Mouse (Mus musculus) neural tube, embryonic 11.5 days (tissue): ENCODE data around the gene Hoxa7. TPM values are rescaled to one million over a fixed set of nuclear protein-coding genes. Genes with fewer than 3 reads are reported as not detected.

Source experiments
- ATAC-seq: fragments of 200-750 bp; cut with Nextera tagmentation; 2 replicates; pipeline ENCODE4 v1.8.0; 2017; ENCODE audit warnings: moderate number of reproducible peaks, mild to moderate bottlenecking, moderate TSS enrichment, moderate library complexity; ENCODE audit not compliant: insufficient read depth, low FRiP score, low TSS enrichment
- DNase-seq: peaks from one replicate; pipeline ENCODE4 v3.0.0-alpha.2; 2015; ENCODE audit warnings: low spot score
- H3K27ac ChIP-seq: fragments of 300-500 bp; sonication (generic); 2 replicates; pipeline ENCODE4 v1.5.1; 2014; ENCODE audit warnings: low read depth, mild to moderate bottlenecking, low read length
- H3K27me3 ChIP-seq: fragments of 300-500 bp; sonication (generic); 2 replicates; pipeline ENCODE4 v1.6.1; 2014; ENCODE audit warnings: mild to moderate bottlenecking, low read length, mixed read lengths; ENCODE audit not compliant: control insufficient read depth, insufficient read depth
- H3K36me3 ChIP-seq: fragments of 300-500 bp; sonication (generic); 2 replicates; pipeline ENCODE4 v1.6.1; 2014; ENCODE audit warnings: mild to moderate bottlenecking, low read length, moderate library complexity, mixed read lengths; ENCODE audit not compliant: control insufficient read depth, insufficient read depth
- H3K4me1 ChIP-seq: fragments of 300-500 bp; sonication (generic); 2 replicates; pipeline ENCODE4 v1.6.1; 2014; ENCODE audit warnings: low read length, mixed read lengths; ENCODE audit not compliant: control insufficient read depth, insufficient read depth
- H3K4me2 ChIP-seq: fragments of 300-500 bp; sonication (generic); 2 replicates; pipeline ENCODE4 v1.6.1; 2014; ENCODE audit warnings: low read depth, mild to moderate bottlenecking, moderate library complexity
- H3K4me3 ChIP-seq: fragments of 300-500 bp; sonication (generic); 2 replicates; pipeline ENCODE4 v1.5.1; 2014; ENCODE audit warnings: low read depth, low read length
- H3K9ac ChIP-seq: fragments of 300-500 bp; sonication (generic); 2 replicates; pipeline ENCODE4 v1.6.1; 2014; ENCODE audit warnings: mild to moderate bottlenecking, low read length
- H3K9me3 ChIP-seq: fragments of 300-500 bp; sonication (generic); 2 replicates; pipeline ENCODE4 v1.6.1; 2016; ENCODE audit warnings: low read length; ENCODE audit not compliant: control insufficient read depth
- WGBS: fragments of 180-500 bp; shearing (Covaris S2); extraction: QIAGEN DNeasy Blood & Tissue Kit; methylation state at CpG from one replicate; pipeline ENCODE4 v1.1.7; 2014; 5-methylcytosine and 5-hydroxymethylcytosine counted together
- polyA plus RNA-seq: library from polyadenylated mRNA; unstranded; fragments of >200 nt; fragmentation: Nextera tagmentation; extraction: Ambion mirVana; gene quantifications from 2 replicates; pipeline ENCODE4 v1.2.1, GENCODE M21; 2014

Gene Hoxa7
- polyA plus RNA-seq, 1 experiment from 2014 or later, result 61.2 TPM

- Histone ChIP-seq H3K36me3 (peaks cover 2% of the 10 kb centered on the region; the same call in 1 of the 2 replicates), H3K9me3 (no peaks in the 10 kb centered on the region), H3K9ac (peak overlapping the region; percentile 89), H3K27me3 (no peaks in the 10 kb centered on the region), H3K4me2 (peak overlapping the region; percentile 99), H3K4me1 (peaks cover 64% of the 10 kb centered on the region), H3K27ac (peak overlapping the region; percentile 100), H3K4me3 (peak overlapping the region; percentile 85)
- ATAC-seq (peak; percentile 21), DNase-seq (peak; percentile 97)
- under 1% methylated on average over 35 of the region's 55 CpGs for WGBS
Measured at GRCm38 (mm10) chr6:52191860-52192550, 29.6 kb downstream of the Hoxa7 start.

GRCm38 (mm10) chr6:52190906-52191810 is 30.5 kb downstream of the Hoxa7 start, which contains the start of gene Hoxa4:
TSS of gene Hoxa4 (minus strand) at chr6:52191753.
- under 1% methylated on average over 58 of the region's 102 CpGs for WGBS
- DNase-seq (peak; percentile 82), ATAC-seq (peak; percentile 75)
- Histone ChIP-seq H3K4me1 (peaks cover 63% of the 10 kb centered on the region), H3K27ac (peak within 1 kb of the TSS; percentile 100), H3K27me3 (no peaks in the 10 kb centered on the region), H3K9ac (peak within 1 kb of the TSS; percentile 97), H3K4me2 (peak within 1 kb of the TSS; percentile 99), H3K9me3 (no peaks in the 10 kb centered on the region), H3K4me3 (peak within 1 kb of the TSS; percentile 85), H3K36me3 (peaks cover 2% of the 10 kb centered on the region; the same call in 1 of the 2 replicates)

GRCm38 (mm10) chr6:52190410-52190809 is 31.2 kb downstream of the Hoxa7 start:
- peak overlapping the region; percentile 92 for H3K4me2 ChIP-seq
- no peaks in the 10 kb centered on the region for H3K27me3 ChIP-seq
- DNase-seq, result peak; percentile 61
- peaks cover 62% of the 10 kb centered on the region for H3K4me1 ChIP-seq
- peak overlapping the region; percentile 97 for H3K9ac ChIP-seq
- H3K9me3 ChIP-seq, result no peaks in the 10 kb centered on the region
- peak overlapping the region; percentile 100 for H3K27ac ChIP-seq
- under 1% methylated on average over 23 of the region's 23 CpGs for whole genome bisulfite sequencing
- no peak for ATAC-seq
- peak overlapping the region; percentile 85 for H3K4me3 ChIP-seq
- peaks cover 2% of the 10 kb centered on the region; the same call in 1 of the 2 replicates for H3K36me3 ChIP-seq

GRCm38 (mm10) chr6:52189909-52190308 is 31.7 kb downstream of the Hoxa7 start:
- H3K27me3 ChIP-seq, result no peaks in the 10 kb centered on the region
- H3K9me3 ChIP-seq, result no peaks in the 10 kb centered on the region
- ATAC-seq (no peak), DNase-seq (peak; percentile 41)
- 10% methylated on average over 8 of the region's 8 CpGs for WGBS
- peak overlapping the region; percentile 100 for H3K27ac ChIP-seq
- H3K4me2 ChIP-seq, result peak overlapping the region; percentile 92
- H3K36me3 ChIP-seq, result peaks cover 2% of the 10 kb centered on the region; the same call in 1 of the 2 replicates
- H3K9ac ChIP-seq, result peak overlapping the region; percentile 97
- H3K4me1 ChIP-seq, result peaks cover 63% of the 10 kb centered on the region
- peak overlapping the region; percentile 85 for H3K4me3 ChIP-seq

- Histone ChIP-seq H3K27me3 (no peaks in the 10 kb centered on the region), H3K9me3 (no peaks in the 10 kb centered on the region), H3K4me2 (peak overlapping the region; percentile 92), H3K36me3 (peaks cover 2% of the 10 kb centered on the region; the same call in 1 of the 2 replicates), H3K4me1 (peaks cover 71% of the 10 kb centered on the region), H3K27ac (peak overlapping the region; percentile 100), H3K4me3 (peak overlapping the region; percentile 85), H3K9ac (peak overlapping the region; percentile 97)
- DNase-seq, result peak; percentile 47
- ATAC-seq, result no peak
- 14% methylated on average over 5 of the region's 5 CpGs for WGBS
Measured at GRCm38 (mm10) chr6:52189172-52189591, 32.5 kb downstream of the Hoxa7 start.

- H3K27me3 ChIP-seq, result no peaks in the 10 kb centered on the region
- peaks cover 2% of the 10 kb centered on the region; the same call in 1 of the 2 replicates for H3K36me3 ChIP-seq
- 30% methylated on average over 1 of the region's 1 CpGs for WGBS
- H3K4me3 ChIP-seq, result no peak overlapping the region
- ATAC-seq (no peak), DNase-seq (peak; percentile 25)
- H3K9ac ChIP-seq, result peak overlapping the region; percentile 37; the same call in 1 of the 2 replicates
- peak overlapping the region; percentile 100 for H3K27ac ChIP-seq
- H3K9me3 ChIP-seq, result no peaks in the 10 kb centered on the region
- peak overlapping the region; percentile 92; the same call in 1 of the 2 replicates for H3K4me2 ChIP-seq
- H3K4me1 ChIP-seq, result peaks cover 85% of the 10 kb centered on the region
Measured at GRCm38 (mm10) chr6:52186500-52186899, 35.2 kb downstream of the Hoxa7 start.

- 17% methylated on average over 3 of the region's 3 CpGs for WGBS
- Histone ChIP-seq H3K9ac (peak overlapping the region; percentile 2; the same call in 1 of the 2 replicates), H3K36me3 (peaks cover 2% of the 10 kb centered on the region; the same call in 1 of the 2 replicates), H3K4me3 (peak overlapping the region; percentile 17; the same call in 1 of the 2 replicates), H3K27ac (peak overlapping the region; percentile 92; the same call in 1 of the 2 replicates), H3K27me3 (no peaks in the 10 kb centered on the region), H3K4me1 (peaks cover 91% of the 10 kb centered on the region), H3K4me2 (peak overlapping the region; percentile 78), H3K9me3 (no peaks in the 10 kb centered on the region)
- ATAC-seq, result no peak
- no peak for DNase-seq
Measured at GRCm38 (mm10) chr6:52185834-52186233, 35.8 kb downstream of the Hoxa7 start.

GRCm38 (mm10) chr6:52185222-52185621 is 36.4 kb downstream of the Hoxa7 start:
- Histone ChIP-seq H3K36me3 (peaks cover 2% of the 10 kb centered on the region; the same call in 1 of the 2 replicates), H3K9ac (peak overlapping the region; percentile 30), H3K27ac (peak overlapping the region; percentile 92), H3K4me1 (peaks cover 95% of the 10 kb centered on the region), H3K4me3 (peak overlapping the region; percentile 17), H3K9me3 (no peaks in the 10 kb centered on the region), H3K27me3 (no peaks in the 10 kb centered on the region), H3K4me2 (peak overlapping the region; percentile 78)
- ATAC-seq (no peak), DNase-seq (peak; percentile 80)
- WGBS, result under 1% methylated on average over 19 of the region's 19 CpGs
